Mouse (Mus musculus) ovary, adult 2 months (tissue): ENCODE measurements around the gene Gm21961. TPM values are rescaled to one million over a fixed set of nuclear protein-coding genes. Genes with fewer than 3 reads are reported as not detected.

ENCODE experiments used
- polyA plus RNA-seq: library from polyadenylated mRNA; depleted of rRNA; stranded (reverse); fragments of >200 nt; gene quantifications from 2 replicates; pipeline ENCODE4 v1.2.3, GENCODE M21; 2012; rRNA removed

The Gm21961 gene
- not detected in 2 replicates for polyA plus RNA-seq

DNA sequence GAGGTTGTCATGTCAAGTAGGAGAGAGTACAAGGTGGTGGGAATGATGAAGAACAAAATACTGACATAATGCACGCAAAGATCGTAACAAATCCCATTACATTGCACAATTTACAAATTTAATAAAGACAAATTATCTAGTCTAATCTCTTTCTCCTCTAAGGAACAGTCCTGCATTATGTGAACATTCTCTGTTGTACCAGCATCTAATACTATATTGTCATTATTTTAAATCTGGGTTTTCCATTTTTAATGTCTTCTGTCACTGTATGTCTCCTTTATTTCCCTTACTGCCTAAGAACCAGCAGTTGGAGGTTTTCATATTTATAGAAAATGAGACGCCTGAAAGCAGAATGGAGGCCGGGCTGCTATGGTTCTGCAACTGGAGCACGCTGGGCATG is at the start of gene Gm21961:
TSS of gene Gm21961 (minus strand) at position 101 of the 400 bp plus-strand sequence.

Other genes with a start within 250 kb of the Gm21961 start
- gene Gm21798, start 197.2 kb downstream of the Gm21961 start, polyA plus RNA-seq: not detected in 2 replicates